Mouse (Mus musculus): ENCODE results near the gene Glrx. TPM values are rescaled to one million over a fixed set of nuclear protein-coding genes. Genes with fewer than 3 reads are reported as not detected.
A peak's percentile ranks its signal among the peaks of the same experiment; 100 is the strongest.
"Not testable (repeated sequence)": the region's sequence is repeated elsewhere in the genome, so short reads cannot be mapped to it uniquely, and the experiment has no call there.

Glrx gene
- 10 to 100 TPM; 26.9 to 28.1 TPM for total RNA-seq (2021)
- long read RNA-seq, experiment 1, transcript Glrx-201 (3 exons, 1,345 nt): major isoform, 34 of 35 reads
- long read RNA-seq, experiment 1, partial matches to known transcripts: 0 of 35 reads
- long read RNA-seq, experiment 1, other reads (novel, unspliced or antisense): 1 of 35 reads
- long read RNA-seq, experiment 2, full-length matches to known transcripts: 37 of 47 reads
- long read RNA-seq, experiment 2, partial matches to known transcripts: 0 of 47 reads
- long read RNA-seq, experiment 2, other reads (novel, unspliced or antisense): 10 of 47 reads

- peak; percentile 15 to 43 for DNase-seq (ENCODE audit: low spot score in 2 of 2)
Measured at GRCm38 (mm10) chr13:75839719-75840481, at the start of gene Glrx. TSS of gene Glrx (plus strand) at chr13:75839868.

DNA sequence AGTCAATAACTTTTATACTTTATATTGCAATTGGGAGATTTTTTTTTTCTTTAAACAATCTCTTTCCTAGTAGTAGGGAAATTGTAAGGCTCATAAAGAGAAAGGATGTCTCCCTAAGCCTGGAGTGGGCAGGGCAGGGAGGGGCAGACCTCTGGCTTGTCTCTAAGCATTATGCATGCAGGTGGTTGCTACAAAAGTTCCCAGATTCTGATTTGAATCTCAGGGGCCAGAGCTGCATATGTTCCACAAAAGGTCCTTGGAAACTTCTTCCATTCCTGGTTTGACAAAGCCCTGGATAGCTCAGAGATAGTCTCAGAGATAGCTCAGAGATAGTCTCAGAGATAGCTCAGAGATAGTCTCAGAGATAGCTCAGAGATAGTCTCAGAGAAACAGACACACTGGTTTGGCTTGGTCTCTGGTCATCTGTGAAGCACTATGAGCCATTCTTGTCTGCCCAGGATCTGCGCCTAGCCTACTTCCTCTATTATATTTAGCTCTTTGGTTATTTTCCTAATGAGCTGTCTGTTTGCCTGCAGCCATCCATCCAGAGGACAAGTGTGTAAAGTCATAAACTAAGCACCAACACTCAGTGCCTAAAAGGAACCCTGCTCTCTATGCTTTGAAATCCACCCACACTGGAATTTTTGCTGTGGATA, 49.0 kb upstream of the Glrx start:
- DNase-seq (ENCODE audit: low spot score in 2 of 2): no peak

DNA sequence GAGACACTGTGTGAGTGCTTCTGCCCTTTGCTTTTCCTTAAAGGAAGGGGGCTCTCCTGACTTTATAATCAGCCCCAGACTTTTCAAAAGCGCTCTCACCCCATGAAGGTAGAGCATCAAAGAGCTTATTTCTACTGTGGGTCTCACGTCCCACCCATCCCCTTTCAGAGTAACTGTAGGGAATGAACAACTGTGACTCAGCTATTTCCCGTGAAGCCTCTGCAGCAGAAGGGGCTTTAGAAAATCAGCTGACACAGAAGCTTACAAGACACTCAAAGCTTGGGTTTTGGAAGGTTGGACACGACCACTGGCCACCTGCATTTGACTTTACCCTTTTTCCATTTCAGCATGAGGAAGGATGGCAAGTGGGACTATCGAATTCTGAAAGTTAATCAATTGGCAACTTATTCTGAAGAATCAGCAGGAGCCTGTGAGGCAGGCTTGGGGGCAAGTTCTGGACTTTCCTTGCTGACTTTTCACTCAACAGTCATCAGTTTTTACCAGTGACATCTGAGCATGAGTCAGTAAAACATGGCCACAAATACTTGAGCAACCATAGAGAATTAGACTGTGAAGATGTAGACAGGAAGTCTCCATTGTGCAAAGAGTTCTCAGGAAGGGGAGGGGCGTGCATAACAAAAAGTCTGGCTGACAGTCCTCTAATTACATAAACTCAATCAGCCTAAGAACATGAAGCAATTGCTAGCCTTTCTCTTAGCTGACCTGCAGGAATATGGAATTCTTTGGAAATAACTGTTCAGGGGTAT, 45.6 kb upstream of the Glrx start:
- no peak for DNase-seq (ENCODE audit: low spot score in 2 of 2)

- peak; percentile 86 to 88 for DNase-seq (ENCODE audit: low spot score in 2 of 2)
Measured at GRCm38 (mm10) chr13:75797369-75798141, 42.1 kb upstream of the Glrx start.

- DNase-seq (ENCODE audit: low spot score in 2 of 2): no peak
Measured at GRCm38 (mm10) chr13:75798413-75799302, 41.0 kb upstream of the Glrx start.

- no peak for DNase-seq (ENCODE audit: low spot score in 2 of 2)
Measured at GRCm38 (mm10) chr13:75799421-75799820, 40.2 kb upstream of the Glrx start.

DNA sequence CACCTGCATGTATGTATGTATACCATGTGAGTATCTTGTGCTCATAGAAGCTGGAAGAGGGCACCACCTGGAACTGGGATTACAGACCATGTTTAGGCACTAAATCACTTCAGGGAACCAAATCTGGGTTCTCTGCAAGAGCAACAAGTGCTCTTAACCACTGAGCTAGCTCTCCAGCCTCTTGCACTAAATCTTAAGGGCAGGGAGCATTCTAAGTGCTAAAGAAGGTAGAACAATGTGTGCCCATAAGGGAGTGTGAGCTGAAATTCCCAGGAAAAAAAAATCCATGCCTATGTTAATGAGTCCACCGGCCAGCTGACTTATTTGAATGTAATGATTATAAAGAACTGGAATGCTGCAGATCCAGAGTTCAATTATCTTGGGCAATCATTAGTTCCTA, 31.7 kb upstream of the Glrx start:
- no peak for DNase-seq (ENCODE audit: low spot score in 2 of 2)

DNA sequence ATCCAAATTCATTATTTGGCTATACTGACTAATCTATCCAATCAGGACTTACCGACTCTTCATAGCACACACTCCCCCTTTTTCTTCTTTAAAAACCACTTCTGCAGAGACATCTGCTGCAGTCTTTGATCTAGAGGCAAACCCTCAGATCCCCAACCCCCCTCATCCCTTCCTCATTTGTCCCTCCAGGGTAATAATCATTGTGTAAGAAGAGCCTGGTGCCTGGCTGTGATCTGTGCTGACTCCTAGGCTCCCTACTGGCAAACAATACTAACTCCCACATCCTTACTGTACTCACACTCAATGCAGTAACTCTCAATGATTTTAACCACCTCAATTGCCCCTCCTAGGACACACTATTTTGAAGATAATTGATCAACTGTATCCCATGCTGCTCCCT, 29.7 kb upstream of the Glrx start:
- DNase-seq (ENCODE audit: low spot score in 2 of 2): no peak

DNA sequence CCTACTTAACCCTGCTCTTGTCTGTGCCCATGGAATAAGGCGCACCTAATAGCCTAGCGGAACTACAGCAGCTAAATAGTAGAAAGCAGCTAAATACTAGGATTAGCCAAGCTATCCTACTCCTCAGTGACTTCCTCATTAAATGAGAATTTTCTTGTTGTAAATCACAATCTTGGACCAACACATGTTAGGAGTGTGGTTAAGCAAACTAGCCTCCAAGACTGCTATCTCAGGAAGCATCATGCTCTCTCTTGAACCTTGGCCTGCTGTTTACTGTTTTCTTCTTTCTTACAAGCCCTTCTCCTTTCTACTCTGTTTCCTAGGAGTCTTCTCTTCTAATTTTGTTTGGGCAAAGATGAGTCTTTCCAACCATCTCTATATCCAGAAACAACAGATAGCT, 22.5 kb upstream of the Glrx start:
- no peak for DNase-seq (ENCODE audit: low spot score in 2 of 2)

DNA sequence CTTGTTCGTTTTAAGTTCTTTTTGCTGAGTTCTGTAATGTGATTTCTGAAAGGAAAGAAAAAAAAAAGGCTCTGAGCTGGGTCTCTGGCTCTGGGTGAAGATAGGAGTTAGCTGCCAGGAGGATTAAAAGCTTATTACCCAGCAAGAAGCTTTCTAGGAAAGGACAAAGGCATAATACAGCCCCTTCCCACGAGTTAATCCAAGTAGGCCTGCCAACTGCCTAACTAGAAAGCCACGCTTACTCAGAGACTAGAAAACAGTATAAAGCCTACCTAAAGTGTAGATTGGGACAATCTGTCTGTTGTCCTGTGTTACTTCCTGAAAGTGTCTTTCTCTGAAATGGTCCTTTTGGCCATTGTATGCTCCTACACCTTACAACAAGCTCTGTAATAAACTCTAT, 21.2 kb upstream of the Glrx start:
- DNase-seq (ENCODE audit: low spot score in 2 of 2): no peak

DNA sequence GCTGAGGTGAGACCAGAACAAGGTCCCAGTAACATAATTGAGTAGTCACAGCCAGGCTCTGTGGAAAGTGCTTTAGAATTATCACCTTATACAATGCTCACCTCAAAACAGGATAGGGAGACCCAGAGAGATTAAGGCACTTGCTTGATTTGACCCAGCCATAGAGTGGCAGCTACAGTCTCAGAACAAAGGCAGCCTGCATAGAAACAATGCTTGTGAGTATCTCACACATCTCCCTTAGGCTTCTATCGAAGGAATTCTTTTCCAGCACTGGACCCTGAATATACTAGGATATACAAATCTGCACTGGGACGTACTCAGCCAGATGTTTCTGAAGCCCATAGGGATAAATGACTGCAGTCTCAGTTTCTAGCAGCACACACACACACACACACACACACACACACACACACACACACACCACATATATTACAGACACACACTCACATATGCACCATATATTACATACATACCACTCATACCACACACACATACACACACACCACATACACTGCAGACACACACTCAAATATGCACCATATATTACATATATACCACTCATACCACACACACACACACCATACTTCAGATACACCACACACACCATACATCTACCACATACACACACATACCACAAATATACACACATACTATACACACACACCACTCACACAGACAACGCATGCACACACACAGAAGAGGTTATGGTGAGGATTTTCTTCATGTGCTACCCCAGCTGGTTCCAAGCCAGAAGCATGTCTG, 20.5 kb upstream of the Glrx start:
- no peak for DNase-seq (ENCODE audit: low spot score in 2 of 2)

- DNase-seq (ENCODE audit: low spot score in 2 of 2): no peak
Measured at GRCm38 (mm10) chr13:75819898-75820297, 19.8 kb upstream of the Glrx start.

GRCm38 (mm10) chr13:75822366-75822765, 17.3 kb upstream of the Glrx start:
- not testable (repeated sequence) for DNase-seq (ENCODE audit: low spot score in 2 of 2)

- DNase-seq (ENCODE audit: low spot score in 2 of 2): no peak
Measured at GRCm38 (mm10) chr13:75823201-75823600, 16.5 kb upstream of the Glrx start.

DNA sequence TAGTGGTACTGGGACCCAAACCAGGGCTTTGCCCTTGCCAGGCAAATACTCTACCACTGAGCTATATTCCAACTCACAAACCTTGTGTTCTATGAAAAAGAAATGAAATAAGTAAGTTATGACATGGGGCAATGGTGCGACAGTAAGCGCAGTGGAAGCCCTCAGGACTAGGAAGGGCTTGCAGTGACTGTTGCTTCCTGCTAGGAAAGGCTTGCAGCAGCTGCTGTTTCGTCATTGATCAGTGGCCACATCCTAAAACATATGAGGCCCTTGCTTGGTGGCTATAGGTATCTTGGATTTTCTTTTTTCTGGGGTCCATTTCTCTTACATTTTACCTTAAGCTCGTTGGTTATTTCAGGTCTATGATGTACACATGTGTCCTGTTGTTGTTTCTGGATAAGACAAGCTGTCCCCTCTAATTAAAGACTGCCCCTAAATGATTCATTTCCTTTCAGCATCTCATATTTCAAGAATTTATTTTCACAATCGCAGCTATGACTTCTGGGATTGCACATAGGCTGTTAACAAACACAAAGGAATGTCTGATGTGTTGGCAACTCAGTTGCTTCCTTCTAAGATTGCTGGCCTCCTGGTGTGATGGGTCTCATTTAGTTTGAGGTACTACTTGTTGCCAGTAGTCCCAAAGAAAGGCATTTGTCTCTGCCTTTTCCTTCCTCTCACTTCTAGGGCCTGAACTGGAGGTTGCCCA, 14.9 kb upstream of the Glrx start:
- no peak for DNase-seq (ENCODE audit: low spot score in 2 of 2)

- no peak for DNase-seq (ENCODE audit: low spot score in 2 of 2)
Measured at GRCm38 (mm10) chr13:75825388-75825787, 14.3 kb upstream of the Glrx start.

- DNase-seq (ENCODE audit: low spot score in 2 of 2): no peak
Measured at GRCm38 (mm10) chr13:75830708-75831107, 9.0 kb upstream of the Glrx start.

- DNase-seq (ENCODE audit: low spot score in 2 of 2): no peak
Measured at GRCm38 (mm10) chr13:75831710-75832109, 8.0 kb upstream of the Glrx start.

Measured in adrenal gland, postnatal 4 days (tissue).